Mouse (Mus musculus): ENCODE measurements at regions not wholly inside any gene's neighbourhood (a gene's known extent, or its start where the extent isn't known, plus 50 kb on each side); places are given as distances from the start of the nearest gene placed in this dataset.

DNA sequence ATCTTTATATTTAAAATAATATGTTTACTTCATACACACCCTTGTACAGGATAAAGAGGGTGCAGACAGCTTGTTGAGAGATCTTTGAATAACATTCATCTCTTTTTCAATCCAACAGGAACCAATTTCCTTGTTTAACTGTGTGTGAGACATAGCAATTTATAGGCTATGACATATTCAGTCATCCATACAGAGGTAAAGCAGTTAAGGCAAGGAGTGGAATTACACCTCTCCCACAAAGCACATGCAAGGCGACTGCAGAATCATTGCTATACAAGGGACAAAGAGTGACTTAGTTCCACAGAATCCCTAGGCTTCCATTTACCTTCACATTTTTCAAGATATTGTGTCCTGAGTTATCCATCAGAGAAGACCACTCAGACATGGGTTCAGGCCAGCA lies 959.0 kb downstream of the Slc22a22 start:
- no peaks in the 10 kb centered on the region for H3K36me3 ChIP-seq (ENCODE audit: control insufficient read depth, insufficient read depth, low read length)
- H3K27me3 ChIP-seq (ENCODE audit: control insufficient read depth, insufficient read depth, low read length): no peaks in the 10 kb centered on the region
- no peak overlapping the region for H3K27ac ChIP-seq (replicated peaks; ENCODE audit: low read depth, low read length)
- H3K4me3 ChIP-seq (replicated peaks; ENCODE audit: low read depth, low read length): no peak overlapping the region
- H3K4me1 ChIP-seq (ENCODE audit: control insufficient read depth, insufficient read depth, low read length): no peaks in the 10 kb centered on the region
- ATAC-seq (ENCODE audit: low FRiP score, low TSS enrichment): no peak
- 93% methylated on average over 1 of the region's 1 CpGs for WGBS
- H3K9me3 ChIP-seq (ENCODE audit: control insufficient read depth, low read length): no peaks in the 10 kb centered on the region
- no peak overlapping the region for H3K4me2 ChIP-seq (ENCODE audit: low read length)
- no peak overlapping the region for H3K9ac ChIP-seq (replicated peaks; ENCODE audit: low read length)
- no peak for DNase-seq

DNA sequence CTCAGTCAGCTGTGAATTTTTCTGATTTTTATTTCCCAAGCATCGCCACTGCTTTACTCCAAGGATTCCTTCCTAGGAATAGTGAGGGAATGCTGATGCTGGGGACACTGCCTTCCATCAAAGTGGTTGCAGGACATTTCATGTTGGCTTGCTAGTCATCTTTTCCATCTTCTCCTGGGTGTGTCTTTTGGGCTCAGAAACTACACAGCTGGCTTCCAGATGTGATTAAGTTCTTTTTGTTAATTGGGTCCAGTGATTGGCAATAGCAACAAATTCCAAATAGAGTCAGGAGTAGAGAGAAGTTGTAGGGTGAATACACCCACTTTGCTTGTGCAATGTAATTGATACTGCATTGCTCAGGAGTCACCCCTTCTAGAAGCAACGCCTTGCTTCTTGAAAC lies 961.3 kb downstream of the Slc22a22 start:
- Histone ChIP-seq H3K4me2 (ENCODE audit: low read length) (no peak overlapping the region), H3K4me1 (ENCODE audit: control insufficient read depth, insufficient read depth, low read length) (no peaks in the 10 kb centered on the region), H3K27me3 (ENCODE audit: control insufficient read depth, insufficient read depth, low read length) (no peaks in the 10 kb centered on the region), H3K36me3 (ENCODE audit: control insufficient read depth, insufficient read depth, low read length) (no peaks in the 10 kb centered on the region), H3K27ac (replicated peaks; ENCODE audit: low read depth, low read length) (no peak overlapping the region), H3K9ac (replicated peaks; ENCODE audit: low read length) (no peak overlapping the region), H3K9me3 (ENCODE audit: control insufficient read depth, low read length) (no peaks in the 10 kb centered on the region), H3K4me3 (replicated peaks; ENCODE audit: low read depth, low read length) (no peak overlapping the region)
- 92% methylated on average over 2 of the region's 2 CpGs for WGBS
- no peak for ATAC-seq (ENCODE audit: low FRiP score, low TSS enrichment)
- no peak for DNase-seq

DNA sequence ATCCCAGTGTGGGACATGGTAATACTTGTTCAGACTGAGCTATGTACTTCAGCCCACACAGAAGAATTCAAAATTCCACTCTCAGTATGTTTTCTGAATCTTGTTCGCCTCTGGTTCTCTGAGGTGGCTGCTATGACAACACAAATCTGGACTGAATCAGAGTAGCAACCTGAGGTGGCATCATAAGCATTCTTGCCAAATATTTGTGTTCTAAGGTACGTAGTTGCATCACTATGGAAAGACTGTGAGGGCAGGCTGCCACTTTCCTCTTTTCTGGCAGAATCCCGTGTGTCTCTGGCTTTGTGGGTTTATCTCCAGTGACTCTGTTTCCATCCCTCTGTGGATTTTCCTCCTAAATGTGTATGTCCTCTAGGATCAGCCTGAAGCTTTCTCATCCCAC lies 978.7 kb downstream of the Slc22a22 start:
- Histone ChIP-seq H3K27ac (replicated peaks; ENCODE audit: low read depth, low read length) (no peak overlapping the region), H3K4me2 (ENCODE audit: low read length) (no peak overlapping the region), H3K9me3 (ENCODE audit: control insufficient read depth, low read length) (no peaks in the 10 kb centered on the region), H3K9ac (replicated peaks; ENCODE audit: low read length) (no peak overlapping the region), H3K4me3 (replicated peaks; ENCODE audit: low read depth, low read length) (no peak overlapping the region), H3K27me3 (ENCODE audit: control insufficient read depth, insufficient read depth, low read length) (no peaks in the 10 kb centered on the region), H3K4me1 (ENCODE audit: control insufficient read depth, insufficient read depth, low read length) (no peaks in the 10 kb centered on the region), H3K36me3 (ENCODE audit: control insufficient read depth, insufficient read depth, low read length) (no peaks in the 10 kb centered on the region)
- WGBS: 86% methylated on average over 3 of the region's 3 CpGs
- ATAC-seq (ENCODE audit: low FRiP score, low TSS enrichment) (no peak), DNase-seq (no peak)

DNA sequence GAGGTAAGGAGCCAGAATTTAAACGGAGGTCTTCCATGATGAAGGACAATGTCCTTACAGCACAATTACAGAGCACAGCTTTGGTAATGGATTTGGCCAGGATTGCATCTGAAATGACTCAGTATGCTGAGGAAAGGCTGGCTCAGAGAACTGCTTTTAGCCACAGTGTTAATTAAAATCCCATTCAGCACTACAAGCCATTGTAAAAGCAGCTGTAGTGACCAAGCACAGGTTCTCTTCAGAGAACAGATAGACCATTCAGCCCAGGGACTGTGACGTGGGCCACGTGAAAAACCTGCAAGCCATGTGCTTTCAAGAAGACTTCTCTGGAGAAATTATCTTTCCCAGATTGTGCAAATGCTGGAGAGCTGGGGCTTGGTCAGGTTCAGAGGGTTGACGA lies 979.7 kb downstream of the Slc22a22 start:
- no peaks in the 10 kb centered on the region for H3K27me3 ChIP-seq (ENCODE audit: control insufficient read depth, insufficient read depth, low read length)
- H3K27ac ChIP-seq (replicated peaks; ENCODE audit: low read depth, low read length): no peak overlapping the region
- no peak overlapping the region for H3K9ac ChIP-seq (replicated peaks; ENCODE audit: low read length)
- 80% methylated on average over 4 of the region's 4 CpGs for WGBS
- no peak overlapping the region for H3K4me2 ChIP-seq (ENCODE audit: low read length)
- H3K36me3 ChIP-seq (ENCODE audit: control insufficient read depth, insufficient read depth, low read length): no peaks in the 10 kb centered on the region
- no peaks in the 10 kb centered on the region for H3K9me3 ChIP-seq (ENCODE audit: control insufficient read depth, low read length)
- H3K4me3 ChIP-seq (replicated peaks; ENCODE audit: low read depth, low read length): no peak overlapping the region
- DNase-seq: no peak
- no peak for ATAC-seq (ENCODE audit: low FRiP score, low TSS enrichment)
- no peaks in the 10 kb centered on the region for H3K4me1 ChIP-seq (ENCODE audit: control insufficient read depth, insufficient read depth, low read length)

DNA sequence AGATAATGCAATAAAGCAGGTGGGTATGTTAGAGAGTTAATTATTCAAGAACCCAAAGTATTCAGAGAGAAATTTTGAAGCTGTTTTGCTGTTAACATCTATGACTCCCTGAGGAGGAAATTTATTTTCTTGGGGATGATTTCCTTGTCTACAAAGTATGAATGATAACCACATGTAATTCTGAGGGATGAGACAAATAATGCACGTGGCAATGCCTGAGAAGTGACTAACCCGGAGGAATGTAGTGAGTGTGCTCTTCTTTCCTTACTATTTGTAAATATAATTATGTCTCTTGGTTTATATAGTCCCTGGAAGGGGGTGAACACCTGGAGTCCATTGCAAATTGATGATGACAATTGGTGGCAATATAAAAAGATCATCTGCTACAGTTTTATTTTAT lies 981.1 kb downstream of the Slc22a22 start:
- no peaks in the 10 kb centered on the region for H3K27me3 ChIP-seq (ENCODE audit: control insufficient read depth, insufficient read depth, low read length)
- no peaks in the 10 kb centered on the region for H3K9me3 ChIP-seq (ENCODE audit: control insufficient read depth, low read length)
- H3K4me2 ChIP-seq (ENCODE audit: low read length): no peak overlapping the region
- 85% methylated on average over 2 of the region's 2 CpGs for WGBS
- H3K4me3 ChIP-seq (replicated peaks; ENCODE audit: low read depth, low read length): no peak overlapping the region
- no peaks in the 10 kb centered on the region for H3K36me3 ChIP-seq (ENCODE audit: control insufficient read depth, insufficient read depth, low read length)
- DNase-seq (no peak), ATAC-seq (ENCODE audit: low FRiP score, low TSS enrichment) (no peak)
- H3K27ac ChIP-seq (replicated peaks; ENCODE audit: low read depth, low read length): no peak overlapping the region
- no peak overlapping the region for H3K9ac ChIP-seq (replicated peaks; ENCODE audit: low read length)
- H3K4me1 ChIP-seq (ENCODE audit: control insufficient read depth, insufficient read depth, low read length): no peaks in the 10 kb centered on the region

DNA sequence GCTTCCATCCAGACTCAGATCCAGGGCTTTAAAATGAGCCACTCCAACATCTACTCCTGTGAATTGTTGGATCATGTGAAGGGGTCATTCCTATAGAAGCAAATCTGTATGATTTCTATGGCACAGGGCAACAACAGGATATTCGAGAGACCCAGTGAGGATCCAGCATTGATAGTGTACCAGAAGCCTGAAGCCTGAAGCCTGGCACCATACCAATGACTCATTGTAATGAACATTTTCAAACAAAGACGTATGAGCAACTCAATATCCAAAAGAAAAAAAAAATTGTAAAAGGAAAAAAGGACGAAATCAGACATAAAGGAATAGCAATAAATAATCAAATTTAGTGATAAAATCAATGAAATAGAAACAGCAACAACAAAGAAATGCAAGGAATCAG lies 991.5 kb downstream of the Slc22a22 start:
- DNase-seq (no peak), ATAC-seq (ENCODE audit: low FRiP score, low TSS enrichment) (no peak)
- Histone ChIP-seq H3K9ac (replicated peaks; ENCODE audit: low read length) (no peak overlapping the region), H3K36me3 (ENCODE audit: control insufficient read depth, insufficient read depth, low read length) (no peaks in the 10 kb centered on the region), H3K4me3 (replicated peaks; ENCODE audit: low read depth, low read length) (no peak overlapping the region), H3K27ac (replicated peaks; ENCODE audit: low read depth, low read length) (no peak overlapping the region), H3K9me3 (ENCODE audit: control insufficient read depth, low read length) (no peaks in the 10 kb centered on the region), H3K27me3 (ENCODE audit: control insufficient read depth, insufficient read depth, low read length) (no peaks in the 10 kb centered on the region), H3K4me2 (ENCODE audit: low read length) (no peak overlapping the region), H3K4me1 (ENCODE audit: control insufficient read depth, insufficient read depth, low read length) (no peaks in the 10 kb centered on the region)
- 79% methylated on average over 3 of the region's 3 CpGs for WGBS

DNA sequence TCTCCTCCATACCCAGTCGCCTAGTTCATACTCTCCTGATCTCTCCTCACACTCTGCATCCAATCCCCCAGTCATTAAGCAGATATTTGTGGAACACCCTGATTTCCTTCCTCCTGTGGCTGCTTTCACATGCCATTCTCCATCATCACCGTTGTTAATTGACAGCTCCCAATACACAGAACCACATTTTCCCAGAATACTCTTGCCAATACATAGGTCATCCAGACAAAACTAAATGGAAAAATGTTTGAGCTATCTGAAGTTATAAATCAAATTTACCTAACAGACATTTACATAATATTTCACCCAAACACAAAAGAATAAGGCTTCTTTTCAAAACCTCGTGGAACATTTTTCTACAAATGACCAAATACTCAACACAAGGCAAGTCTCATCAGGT lies 992.7 kb downstream of the Slc22a22 start:
- no peak overlapping the region for H3K9ac ChIP-seq (replicated peaks; ENCODE audit: low read length)
- H3K4me3 ChIP-seq (replicated peaks; ENCODE audit: low read depth, low read length): no peak overlapping the region
- H3K4me2 ChIP-seq (ENCODE audit: low read length): no peak overlapping the region
- no peaks in the 10 kb centered on the region for H3K9me3 ChIP-seq (ENCODE audit: control insufficient read depth, low read length)
- WGBS: 94% methylated on average over 3 of the region's 3 CpGs
- H3K36me3 ChIP-seq (ENCODE audit: control insufficient read depth, insufficient read depth, low read length): no peaks in the 10 kb centered on the region
- H3K27me3 ChIP-seq (ENCODE audit: control insufficient read depth, insufficient read depth, low read length): no peaks in the 10 kb centered on the region
- H3K27ac ChIP-seq (replicated peaks; ENCODE audit: low read depth, low read length): no peak overlapping the region
- no peaks in the 10 kb centered on the region for H3K4me1 ChIP-seq (ENCODE audit: control insufficient read depth, insufficient read depth, low read length)
- DNase-seq (no peak), ATAC-seq (ENCODE audit: low FRiP score, low TSS enrichment) (no peak)

DNA sequence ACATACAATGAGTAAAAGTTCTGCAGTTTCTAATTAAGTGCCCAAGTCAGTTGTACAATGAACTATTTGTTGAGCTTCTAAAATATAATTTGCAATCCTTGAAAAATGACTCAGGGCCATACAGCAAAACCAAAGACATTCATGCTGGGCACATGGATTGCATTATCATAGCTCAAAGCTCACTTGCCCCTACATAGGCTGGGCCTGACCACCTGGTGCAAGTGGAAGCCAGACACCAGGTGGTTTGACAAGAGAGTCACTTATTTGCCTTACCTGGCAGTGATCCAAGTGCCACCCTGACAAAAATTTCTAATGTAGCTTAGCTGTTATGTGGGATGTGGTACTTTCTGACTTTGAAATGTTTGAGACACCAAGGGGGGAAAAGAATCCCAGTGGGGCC lies 997.7 kb downstream of the Slc22a22 start:
- Histone ChIP-seq H3K9me3 (ENCODE audit: control insufficient read depth, low read length) (no peaks in the 10 kb centered on the region), H3K36me3 (ENCODE audit: control insufficient read depth, insufficient read depth, low read length) (no peaks in the 10 kb centered on the region), H3K4me1 (ENCODE audit: control insufficient read depth, insufficient read depth, low read length) (no peaks in the 10 kb centered on the region), H3K4me2 (ENCODE audit: low read length) (no peak overlapping the region), H3K4me3 (replicated peaks; ENCODE audit: low read depth, low read length) (no peak overlapping the region), H3K27me3 (ENCODE audit: control insufficient read depth, insufficient read depth, low read length) (no peaks in the 10 kb centered on the region), H3K27ac (replicated peaks; ENCODE audit: low read depth, low read length) (no peak overlapping the region), H3K9ac (replicated peaks; ENCODE audit: low read length) (no peak overlapping the region)
- DNase-seq (no peak), ATAC-seq (ENCODE audit: low FRiP score, low TSS enrichment) (no peak)

DNA sequence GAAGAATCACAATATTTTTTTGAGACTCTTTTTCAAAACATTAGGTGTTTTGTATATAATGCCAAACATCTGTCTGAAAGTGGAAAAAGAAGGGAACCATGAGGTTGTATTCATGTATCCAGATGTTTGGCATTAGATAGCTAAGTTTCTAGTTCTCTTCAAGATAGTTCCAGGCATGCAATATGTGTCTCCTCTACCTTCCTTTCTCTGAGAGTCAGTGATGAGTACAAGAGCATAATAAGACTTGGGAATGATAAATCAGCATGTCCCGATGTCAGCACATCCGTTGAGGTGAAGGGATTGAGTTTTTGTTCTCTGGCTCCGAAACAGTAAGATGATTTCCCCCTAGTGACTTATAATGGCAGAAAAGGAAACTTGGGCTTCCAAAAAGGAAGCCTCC lies 998.4 kb downstream of the Slc22a22 start:
- Histone ChIP-seq H3K9me3 (ENCODE audit: control insufficient read depth, low read length) (no peaks in the 10 kb centered on the region), H3K4me2 (ENCODE audit: low read length) (no peak overlapping the region), H3K4me3 (replicated peaks; ENCODE audit: low read depth, low read length) (no peak overlapping the region), H3K27ac (replicated peaks; ENCODE audit: low read depth, low read length) (no peak overlapping the region), H3K9ac (replicated peaks; ENCODE audit: low read length) (no peak overlapping the region), H3K36me3 (ENCODE audit: control insufficient read depth, insufficient read depth, low read length) (no peaks in the 10 kb centered on the region), H3K4me1 (ENCODE audit: control insufficient read depth, insufficient read depth, low read length) (no peaks in the 10 kb centered on the region), H3K27me3 (ENCODE audit: control insufficient read depth, insufficient read depth, low read length) (no peaks in the 10 kb centered on the region)
- DNase-seq: no peak
- no peak for ATAC-seq (ENCODE audit: low FRiP score, low TSS enrichment)
- WGBS: 86% methylated on average over 3 of the region's 3 CpGs

All from midbrain, embryonic 14.5 days (tissue).